Mouse (Mus musculus) stomach, embryonic 16.5 days (tissue): ENCODE measurements around the gene Sc5d. TPM values are rescaled to one million over a fixed set of nuclear protein-coding genes. Genes with fewer than 3 reads are reported as not detected.

Source experiments
- ATAC-seq: fragments of 200-750 bp; cut with Nextera tagmentation; 2 replicates; pipeline ENCODE4 v1.8.0; 2017; ENCODE audit warnings: moderate number of reproducible peaks, moderate TSS enrichment; ENCODE audit not compliant: insufficient read depth, low FRiP score
- H3K27ac ChIP-seq: fragments of 300-500 bp; sonication (generic); 2 replicates; pipeline ENCODE4 v1.5.1; 2014; ENCODE audit warnings: low read length
- H3K27me3 ChIP-seq: fragments of 300-500 bp; sonication (generic); 2 replicates; pipeline ENCODE4 v1.6.1; 2014; ENCODE audit warnings: low read length, control low read depth, mixed read lengths; ENCODE audit not compliant: control insufficient read depth, insufficient read depth
- H3K36me3 ChIP-seq: fragments of 300-500 bp; sonication (generic); 2 replicates; pipeline ENCODE4 v1.6.1; 2014; ENCODE audit warnings: low read length; ENCODE audit not compliant: control insufficient read depth, insufficient read depth
- H3K4me1 ChIP-seq: fragments of 300-500 bp; sonication (generic); 2 replicates; pipeline ENCODE4 v1.6.1; 2014; ENCODE audit warnings: low read length, control low read depth, mixed read lengths; ENCODE audit not compliant: control insufficient read depth, insufficient read depth
- H3K4me2 ChIP-seq: fragments of 300-500 bp; sonication (generic); 2 replicates; pipeline ENCODE4 v1.6.1; 2014; ENCODE audit warnings: low read depth, low read length, mixed read lengths
- H3K4me3 ChIP-seq: fragments of 300-500 bp; sonication (generic); replicated peaks from 2 replicates; pipeline ENCODE4 v1.5.1; 2014; ENCODE audit warnings: mild to moderate bottlenecking, low read length
- H3K9ac ChIP-seq: fragments of 300-500 bp; sonication (generic); 2 replicates; pipeline ENCODE4 v1.6.1; 2014; ENCODE audit warnings: low read length
- H3K9me3 ChIP-seq: fragments of 300-500 bp; sonication (generic); replicated peaks from 2 replicates; pipeline ENCODE4 v1.6.1; 2016; ENCODE audit warnings: low read length, control low read depth; ENCODE audit not compliant: control insufficient read depth
- WGBS: fragments of 180-500 bp; shearing (Covaris S2); extraction: QIAGEN DNeasy Blood & Tissue Kit; methylation state at CpG from one replicate; pipeline ENCODE4 v1.1.7; 2014; 5-methylcytosine and 5-hydroxymethylcytosine counted together
- polyA plus RNA-seq: library from polyadenylated mRNA; unstranded; fragments of >200 nt; fragmentation: Nextera tagmentation; extraction: Ambion mirVana; gene quantifications from 2 replicates; pipeline ENCODE4 v1.2.1, GENCODE M21; 2015

The Sc5d gene
- polyA plus RNA-seq, 1 experiment from 2014 or later, result 69.6 TPM

DNA sequence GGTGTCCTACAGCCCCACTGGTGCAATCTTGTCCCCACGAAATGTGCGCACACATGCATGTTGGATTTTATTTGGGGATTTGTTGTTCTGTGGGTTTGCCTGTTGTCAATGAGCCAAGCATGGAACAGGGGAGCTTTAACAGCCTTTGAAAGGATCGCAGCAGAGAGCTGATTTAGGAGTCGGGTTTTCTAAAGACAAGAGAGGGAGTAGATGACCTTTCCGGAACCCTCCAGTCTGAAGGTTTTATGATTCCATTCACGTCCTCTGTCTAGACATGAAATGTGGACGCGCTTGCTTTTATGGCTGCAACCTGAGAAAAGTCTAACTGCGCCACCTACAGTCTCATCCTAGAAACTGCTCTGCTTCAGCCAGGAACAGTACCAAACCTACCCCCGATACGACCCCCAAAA is 23.5 kb downstream of the Sc5d start:
- no peaks in the 10 kb centered on the region for H3K36me3 ChIP-seq
- H3K4me2 ChIP-seq, result peak overlapping the region; percentile 41; the same call in 1 of the 2 replicates
- H3K27me3 ChIP-seq, result no peaks in the 10 kb centered on the region
- peak; percentile 53 for ATAC-seq
- H3K9me3 ChIP-seq, result no peaks in the 10 kb centered on the region
- H3K9ac ChIP-seq, result no peak overlapping the region; the same call in 1 of the 2 replicates
- 20% methylated on average over 11 of the region's 11 CpGs for WGBS
- no peak overlapping the region for H3K27ac ChIP-seq
- 0 out of 2 replicates have a peak, but pooled peaks cover 4% of the 10 kb centered on the region for H3K4me1 ChIP-seq
- no peak overlapping the region for H3K4me3 ChIP-seq

DNA sequence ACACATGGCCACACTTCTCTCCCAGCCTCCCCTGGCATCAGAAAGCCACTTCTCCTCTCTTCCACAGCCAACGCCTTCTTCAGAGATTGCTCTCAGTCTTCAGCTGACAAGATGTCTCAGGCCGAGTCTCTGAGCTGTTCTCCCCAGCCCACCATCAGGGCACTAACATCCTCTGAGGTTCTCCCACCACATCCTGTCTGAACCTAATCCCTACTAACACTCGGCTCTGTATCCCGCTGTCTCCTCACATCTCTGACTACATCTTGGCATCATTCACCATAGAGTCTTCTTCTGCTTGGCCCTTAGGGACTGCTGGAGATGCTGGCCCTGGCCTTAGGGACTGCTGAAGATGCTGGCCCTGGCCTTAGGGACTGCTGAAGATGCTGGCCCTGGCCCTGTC is 25.2 kb downstream of the Sc5d start:
- H3K4me3 ChIP-seq, result no peak overlapping the region
- H3K9me3 ChIP-seq, result no peaks in the 10 kb centered on the region
- no peak overlapping the region for H3K9ac ChIP-seq
- H3K36me3 ChIP-seq, result no peaks in the 10 kb centered on the region
- no peak overlapping the region for H3K4me2 ChIP-seq
- 0 out of 2 replicates have a peak, but pooled peaks cover 4% of the 10 kb centered on the region for H3K4me1 ChIP-seq
- ATAC-seq, result no peak
- no peaks in the 10 kb centered on the region for H3K27me3 ChIP-seq
- no peak overlapping the region for H3K27ac ChIP-seq
- whole genome bisulfite sequencing, result 82% methylated on average over 4 of the region's 4 CpGs

DNA sequence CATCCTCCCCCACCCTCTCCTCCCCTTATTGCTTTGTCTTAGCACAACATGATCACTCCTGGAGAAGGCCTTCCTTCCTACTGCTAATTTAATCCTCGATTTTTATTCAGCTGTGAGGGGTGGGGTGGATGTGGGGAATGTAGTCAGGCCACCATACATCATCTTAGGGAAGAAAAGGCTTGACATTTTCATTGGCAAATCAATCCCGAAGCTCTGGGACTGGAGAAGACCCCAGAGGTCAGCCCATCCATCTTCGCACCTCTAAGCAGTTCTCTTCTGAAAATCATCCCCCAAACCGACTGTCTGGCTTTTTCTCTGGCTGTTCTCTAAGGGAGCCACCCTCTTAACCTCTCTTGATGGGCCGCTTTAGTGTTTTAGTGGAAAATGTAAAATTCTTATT is 32.9 kb downstream of the Sc5d start:
- no peaks in the 10 kb centered on the region for H3K9me3 ChIP-seq
- 0 out of 2 replicates have a peak, but pooled peaks cover 3% of the 10 kb centered on the region for H3K4me1 ChIP-seq
- no peak overlapping the region for H3K4me2 ChIP-seq
- no peak overlapping the region for H3K9ac ChIP-seq
- WGBS, result 33% methylated on average over 5 of the region's 5 CpGs
- no peaks in the 10 kb centered on the region for H3K36me3 ChIP-seq
- H3K4me3 ChIP-seq, result no peak overlapping the region
- H3K27me3 ChIP-seq, result no peaks in the 10 kb centered on the region
- no peak for ATAC-seq
- no peak overlapping the region for H3K27ac ChIP-seq

- Histone ChIP-seq H3K9me3 (no peaks in the 10 kb centered on the region), H3K36me3 (no peaks in the 10 kb centered on the region), H3K4me2 (no peak overlapping the region), H3K27me3 (no peaks in the 10 kb centered on the region), H3K27ac (no peak overlapping the region), H3K9ac (no peak overlapping the region), H3K4me1 (0 out of 2 replicates have a peak, but pooled peaks cover 3% of the 10 kb centered on the region), H3K4me3 (no peak overlapping the region)
- no peak for ATAC-seq
- WGBS, result 61% methylated on average over 2 of the region's 2 CpGs
Measured at GRCm38 (mm10) chr9:42230333-42230732, 33.7 kb downstream of the Sc5d start.

DNA sequence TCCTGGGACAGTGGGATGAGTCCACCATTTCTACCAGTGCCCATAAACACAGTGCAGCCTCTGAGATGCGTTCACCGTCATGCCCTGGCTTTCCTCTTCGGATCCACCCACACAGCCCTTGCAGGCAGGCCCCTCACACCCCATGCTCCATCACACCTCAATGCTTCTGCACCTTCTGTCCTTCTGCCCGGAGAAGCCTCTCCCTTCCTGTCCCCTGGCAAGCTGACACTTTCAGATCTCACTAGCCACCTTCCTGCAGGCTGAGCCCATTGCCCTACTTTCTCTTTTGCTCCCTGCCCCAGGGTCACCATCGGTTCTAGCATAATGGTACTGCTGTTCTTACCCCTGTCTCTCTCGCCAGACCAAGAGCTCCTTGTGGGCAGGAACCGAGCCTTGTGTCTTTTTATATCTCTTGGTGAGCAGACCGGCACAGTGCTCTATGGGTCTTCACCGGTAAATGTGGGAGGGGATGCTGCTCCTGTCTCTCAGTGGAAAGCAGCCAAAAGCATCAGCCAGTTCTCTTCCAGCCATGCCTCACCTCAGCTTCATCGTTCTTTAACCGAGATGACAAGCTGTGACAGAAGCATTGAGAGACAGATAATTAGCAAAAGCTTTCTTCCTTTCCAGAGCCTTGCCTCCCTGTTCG is 34.5 kb downstream of the Sc5d start:
- Histone ChIP-seq H3K9ac (no peak overlapping the region), H3K4me2 (no peak overlapping the region), H3K4me3 (no peak overlapping the region), H3K27me3 (no peaks in the 10 kb centered on the region), H3K9me3 (no peaks in the 10 kb centered on the region), H3K27ac (no peak overlapping the region), H3K4me1 (0 out of 2 replicates have a peak, but pooled peaks cover 3% of the 10 kb centered on the region), H3K36me3 (no peaks in the 10 kb centered on the region)
- ATAC-seq, result no peak
- WGBS, result 58% methylated on average over 12 of the region's 12 CpGs

DNA sequence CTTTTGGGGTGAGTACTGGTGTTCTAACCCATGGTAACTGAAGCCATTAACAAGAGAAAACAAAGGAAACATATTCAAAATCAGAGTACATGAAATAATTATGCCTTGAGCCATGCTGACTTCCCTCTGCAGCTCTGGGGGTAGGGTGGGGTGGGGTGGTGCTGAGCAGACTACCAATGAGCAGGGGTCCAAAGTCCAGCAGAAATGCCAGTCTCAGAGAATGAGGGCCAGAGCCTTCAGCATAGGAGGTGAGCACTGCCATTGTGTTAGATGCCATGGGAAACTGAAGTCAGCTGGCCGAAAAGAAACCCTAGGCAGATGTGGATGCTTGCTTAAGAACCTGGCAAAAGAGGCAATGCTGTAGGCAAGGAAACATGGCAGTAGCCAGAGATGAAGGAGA is 36.3 kb downstream of the Sc5d start:
- ATAC-seq, result peak; percentile 69; the same call in 1 of the 2 replicates
- no peaks in the 10 kb centered on the region for H3K9me3 ChIP-seq
- H3K4me3 ChIP-seq, result no peak overlapping the region
- no peak overlapping the region for H3K4me2 ChIP-seq
- H3K4me1 ChIP-seq, result 0 out of 2 replicates have a peak, but pooled peaks cover 3% of the 10 kb centered on the region
- 81% methylated on average over 1 of the region's 1 CpGs for WGBS
- H3K27me3 ChIP-seq, result no peaks in the 10 kb centered on the region
- H3K36me3 ChIP-seq, result no peaks in the 10 kb centered on the region
- no peak overlapping the region for H3K9ac ChIP-seq
- H3K27ac ChIP-seq, result no peak overlapping the region

- no peak for ATAC-seq
- WGBS, result 59% methylated on average over 12 of the region's 12 CpGs
- Histone ChIP-seq H3K4me1 (no peaks in the 10 kb centered on the region), H3K36me3 (no peaks in the 10 kb centered on the region), H3K9ac (no peak overlapping the region), H3K27me3 (no peaks in the 10 kb centered on the region), H3K4me3 (no peak overlapping the region), H3K9me3 (no peaks in the 10 kb centered on the region), H3K4me2 (no peak overlapping the region), H3K27ac (no peak overlapping the region)
Measured at GRCm38 (mm10) chr9:42219001-42219660, 44.9 kb downstream of the Sc5d start.

- ATAC-seq, result 0 out of 2 replicates have a peak, but pooled peaks have one; percentile 58
- Histone ChIP-seq H3K36me3 (no peaks in the 10 kb centered on the region), H3K9me3 (no peaks in the 10 kb centered on the region), H3K4me1 (no peaks in the 10 kb centered on the region), H3K27me3 (no peaks in the 10 kb centered on the region), H3K9ac (no peak overlapping the region), H3K4me2 (no peak overlapping the region), H3K4me3 (no peak overlapping the region), H3K27ac (no peak overlapping the region)
- 78% methylated on average over 10 of the region's 10 CpGs for WGBS
Measured at GRCm38 (mm10) chr9:42217685-42218084, 46.4 kb downstream of the Sc5d start.

DNA sequence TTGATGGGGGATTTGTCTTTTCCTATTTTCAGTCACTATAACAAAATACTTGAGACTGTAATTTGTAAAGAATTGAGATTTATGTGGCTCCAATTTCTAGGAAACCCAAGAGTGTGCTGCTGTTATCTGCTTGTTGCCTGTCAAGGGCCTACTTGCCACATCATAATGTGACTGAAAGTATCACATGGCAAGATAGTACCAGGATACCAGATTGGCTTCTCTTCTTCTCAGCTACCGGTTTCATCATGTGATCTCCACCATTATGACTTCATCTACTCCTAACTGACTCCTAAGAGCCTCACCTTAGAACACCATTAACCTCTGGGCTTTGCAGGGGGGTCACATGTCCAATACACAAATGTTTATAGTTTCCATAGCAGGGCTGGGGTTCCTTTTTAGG is 49.9 kb downstream of the Sc5d start:
- WGBS, result 68% methylated on average over 1 of the region's 1 CpGs

More for the DNA sequence above, 49.9 kb downstream of the Sc5d start:
- H3K4me3 ChIP-seq, result no peak overlapping the region
- no peak overlapping the region for H3K27ac ChIP-seq
- no peak overlapping the region for H3K4me2 ChIP-seq
- no peaks in the 10 kb centered on the region for H3K4me1 ChIP-seq
- no peaks in the 10 kb centered on the region for H3K9me3 ChIP-seq
- no peak overlapping the region for H3K9ac ChIP-seq
- no peaks in the 10 kb centered on the region for H3K36me3 ChIP-seq
- no peak for ATAC-seq
- H3K27me3 ChIP-seq, result no peaks in the 10 kb centered on the region
